Mouse (Mus musculus) G1E-ER4 (cell line): ENCODE data around the gene Med12. TPM values are rescaled to one million over a fixed set of nuclear protein-coding genes. Genes with fewer than 3 reads are reported as not detected.

Experiments used
- GATA1 ChIP-seq: IDR thresholded peaks from one replicate; pipeline ENCODE4 v1.8.0; 2012; ENCODE audit warnings: low read length, inconsistent platforms
- polyA plus RNA-seq: library from polyadenylated mRNA; stranded (reverse); fragments of >175 nt; gene quantifications from 2 replicates; pipeline ENCODE4 v1.2.3, GENCODE M21; 2012

Gene Med12
- polyA plus RNA-seq, 1 experiment, result 37.1 TPM

GRCm38 (mm10) chrX:101332375-101333211 is 58.8 kb downstream of the Med12 start:
- TF ChIP-seq GATA1, result no peak

DNA sequence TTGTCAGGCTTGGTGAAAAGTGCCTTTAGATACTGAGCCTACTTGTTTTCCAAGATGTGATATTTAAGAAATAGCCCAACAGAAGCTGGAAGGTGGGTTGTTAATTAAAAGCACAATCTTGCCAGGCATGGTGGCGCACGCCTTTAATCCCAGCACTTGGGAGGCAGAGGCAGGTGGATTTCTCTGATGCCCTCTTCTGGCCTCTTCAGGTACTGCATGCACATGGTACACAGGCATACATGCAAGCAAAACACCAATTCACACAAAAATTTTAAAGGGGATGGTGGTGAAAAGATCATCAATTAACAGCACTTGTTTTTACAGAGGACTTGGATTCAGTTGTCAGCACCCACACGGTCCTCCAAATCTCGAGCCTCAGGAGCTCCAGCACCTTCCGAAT is 60.8 kb downstream of the Med12 start:
- no peak for TF ChIP-seq GATA1

DNA sequence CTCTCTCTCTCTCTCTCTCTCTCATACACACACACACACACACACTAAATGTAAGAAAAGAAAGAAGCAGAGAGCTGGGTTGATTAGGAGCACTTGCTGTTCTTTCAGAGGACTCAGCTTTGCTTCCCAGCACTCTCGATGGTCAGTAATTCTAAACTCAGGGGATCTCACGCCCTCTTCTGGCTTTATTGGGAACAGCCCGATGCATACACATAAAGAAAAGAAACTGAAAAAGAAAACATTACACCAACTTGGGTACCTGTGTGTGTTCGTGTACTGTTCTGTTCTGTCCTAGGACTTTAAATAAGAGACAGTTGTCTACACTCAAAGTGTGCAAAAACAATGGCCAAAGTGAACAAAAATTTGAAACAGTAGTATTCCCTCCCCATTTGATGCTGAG is 64.8 kb downstream of the Med12 start:
- no peak for TF ChIP-seq GATA1

- no peak for TF ChIP-seq GATA1
Measured at GRCm38 (mm10) chrX:101345456-101345855, 71.6 kb downstream of the Med12 start.

- no peak for TF ChIP-seq GATA1
Measured at GRCm38 (mm10) chrX:101346475-101346874, 72.6 kb downstream of the Med12 start.

Other genes with a start within 250 kb of the Med12 start
- not detected in 2 replicates for gene Tex11, start 214.4 kb upstream of the Med12 start, polyA plus RNA-seq
- not detected in 2 replicates for gene Slc7a3, start 188.0 kb upstream of the Med12 start, polyA plus RNA-seq
- gene Snx12, start 51.5 kb upstream of the Med12 start, polyA plus RNA-seq, result 29.4 and 33.6 TPM in 2 replicates
- 50.8 and 58.2 TPM in 2 replicates for gene Foxo4, start 19.5 kb upstream of the Med12 start, polyA plus RNA-seq
- gene Gm614, start 10.0 kb upstream of the Med12 start, polyA plus RNA-seq, result not detected in 2 replicates
- 22.6 and 24.4 TPM in 2 replicates for gene Il2rg, start 5.8 kb upstream of the Med12 start, polyA plus RNA-seq
- not detected in 2 replicates for gene Gm20489, start 5.0 kb upstream of the Med12 start, polyA plus RNA-seq
- 0.09 TPM in 1 of 2 replicates, not detected in the other for gene Nlgn3, start 25.1 kb downstream of the Med12 start, polyA plus RNA-seq
- gene Gjb1, start 102.3 kb downstream of the Med12 start, polyA plus RNA-seq, result not detected in 2 replicates
- 36.4 and 38.0 TPM in 2 replicates for gene Zmym3, start 146.8 kb downstream of the Med12 start, polyA plus RNA-seq
- 33.9 and 78.3 TPM in 2 replicates for gene Nono, start 155.3 kb downstream of the Med12 start, polyA plus RNA-seq
- 0.14 TPM in 1 of 2 replicates, not detected in the other for gene Itgb1bp2, start 175.1 kb downstream of the Med12 start, polyA plus RNA-seq